25 mouse cellular contexts compared by ENCODE assay signal in the genomic region with DNA sequence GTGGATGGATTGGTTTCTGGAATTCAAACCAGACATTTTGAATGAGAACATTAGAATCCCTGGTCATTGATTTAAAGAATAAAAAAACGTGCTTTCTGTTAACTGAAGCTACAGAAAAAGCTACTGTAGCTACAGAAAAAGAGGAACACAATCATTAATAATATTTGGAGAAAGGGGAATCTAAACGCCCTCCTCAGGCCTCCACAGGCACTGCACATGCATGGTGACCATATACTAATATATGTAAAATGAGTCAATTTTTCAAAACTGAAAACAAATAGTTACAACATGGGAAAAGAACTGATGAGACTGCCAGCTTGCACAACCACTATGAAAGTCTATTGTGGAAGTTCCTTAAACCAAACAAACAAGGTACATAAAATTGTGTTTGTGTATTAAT. TPM values are rescaled to one million over a fixed set of nuclear protein-coding genes. Genes with fewer than 3 reads are reported as not detected.
DNase-seq lines count a peak whose midpoint lies in the region; ATAC-seq and TF ChIP-seq lines count a peak whose summit lies in the region.
"Had no signal": no experiment of that assay in that cellular context is flagged by ENCODE, and none has a peak within 500 bp of the region (broad histone marks: within the 10 kb centered on the region; RNA-seq: fewer than 3 reads in every experiment).

No protein-coding gene starts in this region.

- peak; percentile 71; the same call in 1 of the 2 replicates for ATAC-seq in megakaryocyte-erythroid progenitor cell, adult 5-6 weeks (replicated peaks; ENCODE audit: low FRiP score, low TSS enrichment, poor library complexity, severe bottlenecking)
- ATAC-seq: inflammation-experienced regulatory T-cells, adult 6 months had no signal

- H3K36me3 ChIP-seq in E14TG2a.4 (ENCODE audit: insufficient read depth, low read length) = no peaks in the 10 kb centered on the region
- H3K36me3 ChIP-seq: embryonic facial prominence, embryonic 12.5 days; stomach, embryonic 15.5 days had no signal

- no peak overlapping the region for H3K4me3 ChIP-seq in layer of hippocampus, adult 2 months
- no peak overlapping the region for H3K4me3 ChIP-seq in E14TG2a.4 (replicated peaks; ENCODE audit: low read length)
- H3K4me3 ChIP-seq: embryonic facial prominence, embryonic 12.5 days; heart, embryonic 12.5 days; hindbrain, embryonic 13.5 days; megakaryocyte, embryonic 14.5 days; neural tube, embryonic 12.5 days; stomach, embryonic 15.5 days had no signal

- no peaks in the 10 kb centered on the region for H3K27me3 ChIP-seq in E14TG2a.4 (ENCODE audit: insufficient read depth, low read length)
- H3K27me3 ChIP-seq: embryonic facial prominence, embryonic 12.5 days; heart, embryonic 12.5 days; hindbrain, embryonic 13.5 days; megakaryocyte, embryonic 14.5 days; neural tube, embryonic 12.5 days; stomach, embryonic 15.5 days had no signal

- no peak overlapping the region for H3K27ac ChIP-seq in layer of hippocampus, adult 2 months
- H3K27ac ChIP-seq: embryonic facial prominence, embryonic 12.5 days; hindbrain, embryonic 13.5 days; neural tube, embryonic 12.5 days; stomach, embryonic 15.5 days had no signal

- H3K9me3 ChIP-seq in E14TG2a.4 (ENCODE audit: low read length) = peaks cover 8% of the 10 kb centered on the region; the same call in 1 of the 2 replicates
- H3K9me3 ChIP-seq: embryonic facial prominence, embryonic 12.5 days; heart, embryonic 12.5 days; hindbrain, embryonic 13.5 days; megakaryocyte, embryonic 14.5 days; neural tube, embryonic 12.5 days; stomach, embryonic 15.5 days had no signal

- no peaks in the 10 kb centered on the region for H3K4me1 ChIP-seq in E14TG2a.4 (replicated peaks; ENCODE audit: low read depth, low read length)
- H3K4me1 ChIP-seq: embryonic facial prominence, embryonic 12.5 days; hindbrain, embryonic 13.5 days; neural tube, embryonic 12.5 days; stomach, embryonic 15.5 days had no signal

- DNase-seq in layer of hippocampus, adult 2 months (ENCODE audit: low spot score in 2 of 2) = no peak
- DNase-seq in layer of hippocampus, adult 9-10 months (ENCODE audit: low spot score) = no peak
- peak; percentile 6 for DNase-seq in NIH3T3 (ENCODE audit: low read depth)
- no peak for DNase-seq in cerebellum, adult 11-12 months
- DNase-seq in layer of hippocampus, postnatal 25 days (ENCODE audit: extremely low spot score in 1 of 2, low spot score in 1 of 2) = no peak
- DNase-seq: adrenal gland, postnatal 36 days; cerebellum, postnatal 14 days; gastrocnemius, postnatal 10 days; heart, adult 11 months; kidney, adult 18-20 months; kidney, postnatal 10 days; lung, postnatal 14 days; midbrain, embryonic 14.5 days; right cerebral cortex, postnatal 4 days; thymus, adult 18-20 months; thymus, postnatal 4 days had no signal

- TF ChIP-seq CTCF in layer of hippocampus, adult 2 months (conservative IDR thresholded peaks at IDR 0.05) = peak; percentile 63
- TF ChIP-seq CTCF in E14TG2a.4 (conservative IDR thresholded peaks at IDR 0.05; ENCODE audit: low read length) = peak; percentile 33; the same call in 1 of the 2 replicates

RNA-seq across cellular contexts. Expression of gene Akt3, which starts 21.3 kb away (rescaled TPM):
- 100 to 1,000 TPM; 253 to 255 TPM for total RNA-seq in layer of hippocampus, adult 2 months (2021)
- total RNA-seq in megakaryocyte-erythroid progenitor cell, adult 5-6 weeks (2014; fragmentation: Nextera tagmentation) = 9.5 and 12.6 TPM in 2 replicates
- 22.6 and 23.7 TPM in 2 replicates for total RNA-seq in megakaryocyte-erythroid progenitor cell, adult 5-6 weeks (2017)
- 100 to 1,000 TPM; 221 to 234 TPM for total RNA-seq in layer of hippocampus, postnatal 25 days (2021)

Comparison
In these comparisons a context has a peak if more than half of its experiments do, and no peak if none do; other contexts are left out.
1. RNA of gene Akt3, which starts 21.3 kb away (total RNA-seq): 253 to 255 TPM in layer of hippocampus, adult 2 months and 221 to 234 TPM in layer of hippocampus, postnatal 25 days; 9.5 to 23.7 TPM in megakaryocyte-erythroid progenitor cell, adult 5-6 weeks; every median in the first group is over 4 times any median in the second.